Mouse (Mus musculus) heart, adult 2 months (tissue): Measurements from ENCODE around the gene Gm14190.
"Not testable (repeated sequence)": the region's sequence is repeated elsewhere in the genome, so short reads cannot be mapped to it uniquely, and the experiment has no call there.

Source experiments
- CTCF ChIP-seq: fragments of 200-600 bp; IDR thresholded peaks from 2 replicates; pipeline ENCODE4 v1.8.1; 2022; ENCODE audit warnings: antibody characterized with exemption, mild to moderate bottlenecking, moderate library complexity
- EP300 ChIP-seq: fragments of 200-500 bp; IDR thresholded peaks from 2 replicates; pipeline ENCODE4 v1.6.1; 2011; ENCODE audit warnings: low read depth, low read length, control low read depth; ENCODE audit not compliant: insufficient read depth
- POLR2A ChIP-seq: fragments of 200-500 bp; IDR thresholded peaks from 2 replicates; pipeline ENCODE4 v1.6.1; 2011; ENCODE audit warnings: mild to moderate bottlenecking, low read depth, low read length, control low read depth; ENCODE audit not compliant: insufficient read depth

DNA sequence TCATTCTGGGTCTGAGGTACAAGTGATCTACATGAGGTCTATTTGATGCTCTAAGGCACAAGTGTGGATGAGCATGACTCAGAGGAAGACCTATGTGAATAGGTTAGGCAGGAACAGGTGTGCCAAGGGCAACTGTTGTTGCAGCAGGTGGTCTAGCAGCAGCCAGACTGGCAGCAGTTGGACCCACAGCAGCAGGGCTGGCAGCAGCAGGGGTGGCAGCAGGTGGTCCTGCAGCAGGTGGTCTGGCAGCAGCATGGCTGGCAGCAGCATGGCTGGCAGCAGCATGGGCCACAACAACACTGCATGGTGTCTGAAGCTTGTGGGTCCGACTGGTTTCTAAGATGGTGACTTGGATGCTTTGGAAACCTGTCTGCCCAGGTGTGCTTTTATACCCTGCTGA is 5.3 kb downstream of the Gm14190 start:
- TF ChIP-seq EP300, CTCF, POLR2A: not testable (repeated sequence)
